Comparison of ENCODE assay signal across 16 mouse cellular contexts in genomic region chr2:167471585-167471984, GRCm38 (mm10). TPM values are rescaled to one million over a fixed set of nuclear protein-coding genes. Genes with fewer than 3 reads are reported as not detected.
DNase-seq lines count a peak whose midpoint lies in the region; ATAC-seq and TF ChIP-seq lines count a peak whose summit lies in the region.
"Had no signal": no experiment of that assay in that cellular context is flagged by ENCODE, and none has a peak within 500 bp of the region (broad histone marks: within the 10 kb centered on the region; RNA-seq: fewer than 3 reads in every experiment).

No protein-coding gene starts in this region.

- H3K27ac ChIP-seq in cerebellum, adult 2 months (ENCODE audit: insufficient read depth, low read length) = peak overlapping the region; percentile 99
- no peak overlapping the region for H3K27ac ChIP-seq in intestine, embryonic 15.5 days
- H3K27ac ChIP-seq: embryonic facial prominence, embryonic 13.5 days; limb, embryonic 12.5 days; liver, embryonic 13.5 days; lung, embryonic 15.5 days had no signal

- peak; percentile 48 to 52 for DNase-seq in heart, adult 18-20 months
- DNase-seq in heart, adult 8-10 months (ENCODE audit: low spot score) = no peak
- peak; percentile 99 for DNase-seq in brain, adult 2 months (ENCODE audit: low read depth, low spot score)
- peak; percentile 95 to 98 for DNase-seq in cerebellum, adult 2 months
- DNase-seq in layer of hippocampus, adult 8-10 months (ENCODE audit: low spot score in 2 of 2) = no peak
- DNase-seq in left cerebral cortex, adult 11 months (ENCODE audit: low spot score) = no peak
- DNase-seq: adrenal gland, postnatal 10 days; B cell, adult 2 months; gastrocnemius, postnatal 10 days; liver, embryonic 13.5 days; midbrain, embryonic 14.5 days; thymus, adult 18-20 months had no signal

- ATAC-seq in intestine, embryonic 15.5 days = peak; percentile 57

- TF ChIP-seq POLR2A in cerebellum, adult 2 months (IDR thresholded peaks at IDR 0.05; ENCODE audit: borderline replicate concordance, insufficient read depth, low read length) = no peak

- H3K36me3 ChIP-seq in intestine, embryonic 15.5 days = peaks cover 30% of the 10 kb centered on the region

- H3K4me2 ChIP-seq in intestine, embryonic 15.5 days (replicated peaks) = no peak overlapping the region
- H3K4me2 ChIP-seq: embryonic facial prominence, embryonic 13.5 days; limb, embryonic 12.5 days; liver, embryonic 13.5 days; lung, embryonic 15.5 days had no signal

- no peak overlapping the region for H3K9ac ChIP-seq in intestine, embryonic 15.5 days
- H3K9ac ChIP-seq: embryonic facial prominence, embryonic 13.5 days; limb, embryonic 12.5 days; liver, embryonic 13.5 days; lung, embryonic 15.5 days had no signal

- no peak overlapping the region for H3K4me3 ChIP-seq in cerebellum, adult 2 months (replicated peaks; ENCODE audit: insufficient read depth, low read depth, low read length)
- H3K4me3 ChIP-seq in intestine, embryonic 15.5 days (replicated peaks) = no peak overlapping the region
- H3K4me3 ChIP-seq: embryonic facial prominence, embryonic 13.5 days; limb, embryonic 12.5 days; liver, embryonic 13.5 days; lung, embryonic 15.5 days had no signal

- no peaks in the 10 kb centered on the region for H3K27me3 ChIP-seq in cerebellum, adult 2 months (ENCODE audit: control insufficient read depth, insufficient read depth, low read length)
- H3K27me3 ChIP-seq in intestine, embryonic 15.5 days (replicated peaks) = no peaks in the 10 kb centered on the region
- H3K27me3 ChIP-seq: embryonic facial prominence, embryonic 13.5 days; limb, embryonic 12.5 days; liver, embryonic 13.5 days; lung, embryonic 15.5 days had no signal

- H3K4me1 ChIP-seq in cerebellum, adult 2 months (ENCODE audit: control insufficient read depth, insufficient read depth, low read length) = peaks cover 59% of the 10 kb centered on the region
- peaks cover 8% of the 10 kb centered on the region for H3K4me1 ChIP-seq in intestine, embryonic 15.5 days (replicated peaks)

- WGBS in cerebellum, adult 2 months = 11% methylated on average over 6 of the region's 6 CpGs
- whole genome bisulfite sequencing in intestine, embryonic 15.5 days = 76% methylated on average over 6 of the region's 6 CpGs

- 0 out of 2 replicates have a peak, but pooled peaks have one; percentile 2 for TF ChIP-seq CTCF in cerebellum, adult 2 months (IDR thresholded peaks at IDR 0.05; ENCODE audit: borderline replicate concordance, insufficient read depth, low read depth, low read length)

- no peaks in the 10 kb centered on the region for H3K9me3 ChIP-seq in intestine, embryonic 15.5 days
- H3K9me3 ChIP-seq: embryonic facial prominence, embryonic 13.5 days; limb, embryonic 12.5 days; liver, embryonic 13.5 days; lung, embryonic 15.5 days had no signal

RNA-seq across cellular contexts. Expression of gene Rnf114, which starts 20.9 kb away (rescaled TPM):
- 10 to 100 TPM; 72.0 to 72.3 TPM for total RNA-seq in heart, adult 18-20 months (2021)
- 10 to 100 TPM; 66.2 to 82.2 (median 75.4) TPM for total RNA-seq in heart, adult 8-10 months (2022)
- polyA plus RNA-seq in cerebellum, adult 2 months (2012; rRNA removed) = 101 and 106 TPM in 2 replicates
- 65.3 and 73.3 TPM in 2 replicates for polyA plus RNA-seq in intestine, embryonic 15.5 days (2015; fragmentation: Nextera tagmentation; extraction: Ambion mirVana)
- 10 to 100 TPM; 52.1 to 56.4 (median 52.9) TPM for total RNA-seq in layer of hippocampus, adult 8-10 months (2022)

RNA-seq across cellular contexts. Expression of gene Spata2, which starts 21.1 kb away (rescaled TPM):
- 10 to 100 TPM; 13.1 to 16.4 TPM for total RNA-seq in heart, adult 18-20 months (2021)
- total RNA-seq in heart, adult 8-10 months (2022) = 10 to 100 TPM; 10.3 to 17.0 (median 15.9) TPM
- 80.2 and 88.0 TPM in 2 replicates for polyA plus RNA-seq in cerebellum, adult 2 months (2012; rRNA removed)
- polyA plus RNA-seq in intestine, embryonic 15.5 days (2015; fragmentation: Nextera tagmentation; extraction: Ambion mirVana) = 12.7 and 13.8 TPM in 2 replicates
- total RNA-seq in layer of hippocampus, adult 8-10 months (2022) = 10 to 100 TPM; 70.1 to 86.1 (median 77.0) TPM

RNA-seq across cellular contexts. Expression of gene Slc9a8, which starts 50.1 kb away (rescaled TPM):
- total RNA-seq in heart, adult 18-20 months (2021) = 10 to 100 TPM; 20.5 to 26.8 TPM
- total RNA-seq in heart, adult 8-10 months (2022) = 10 to 100 TPM; 24.6 to 30.5 (median 25.6) TPM
- polyA plus RNA-seq in cerebellum, adult 2 months (2012; rRNA removed) = 60.9 and 63.5 TPM in 2 replicates
- polyA plus RNA-seq in intestine, embryonic 15.5 days (2015; fragmentation: Nextera tagmentation; extraction: Ambion mirVana) = 19.9 and 21.7 TPM in 2 replicates
- 10 to 100 TPM; 31.5 to 39.0 (median 35.7) TPM for total RNA-seq in layer of hippocampus, adult 8-10 months (2022)

Comparison
In these comparisons a context has a peak if more than half of its experiments do, and no peak if none do; other contexts are left out.
1. DNase-seq: peak in heart, adult 18-20 months (2 of 2), brain, adult 2 months (single experiment) and cerebellum, adult 2 months (2 of 2); none in heart, adult 8-10 months (single experiment), layer of hippocampus, adult 8-10 months (0 of 2) and left cerebral cortex, adult 11 months (single experiment).